ENCODE assay signal across 30 mouse cellular contexts in the genomic region with DNA sequence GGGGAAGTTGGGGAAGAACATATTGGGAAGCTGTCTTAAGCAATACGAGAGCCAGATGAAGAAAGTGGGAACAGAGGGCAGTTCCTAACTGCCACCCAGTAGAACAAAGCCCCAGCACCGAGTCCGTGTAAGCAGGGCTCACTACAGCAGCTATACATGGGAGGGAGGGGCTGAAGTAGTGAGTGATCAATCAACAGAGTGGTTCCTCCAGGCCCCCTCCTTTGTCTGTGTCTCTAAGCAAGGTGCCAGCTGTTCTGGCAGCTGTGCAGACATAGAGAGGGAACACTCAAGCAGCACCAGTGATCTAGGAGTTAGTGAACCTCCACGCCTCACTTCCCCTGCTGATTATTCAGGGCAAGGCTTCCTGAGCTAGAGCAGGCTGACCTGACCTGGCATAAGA. TPM values are rescaled to one million over a fixed set of nuclear protein-coding genes. Genes with fewer than 3 reads are reported as not detected.
DNase-seq lines count a peak whose midpoint lies in the region; ATAC-seq lines count a peak whose summit lies in the region.
"Had no signal": no experiment of that assay in that cellular context is flagged by ENCODE, and none has a peak within 500 bp of the region (broad histone marks: within the 10 kb centered on the region; RNA-seq: fewer than 3 reads in every experiment).

No protein-coding gene starts in this region.

- no peaks in the 10 kb centered on the region for H3K9me3 ChIP-seq in forebrain, embryonic 15.5 days
- H3K9me3 ChIP-seq in forebrain, embryonic 16.5 days (ENCODE audit: control insufficient read depth, low read length) = no peaks in the 10 kb centered on the region
- no peaks in the 10 kb centered on the region for H3K9me3 ChIP-seq in neural tube, embryonic 13.5 days
- H3K9me3 ChIP-seq: embryonic facial prominence, embryonic 10.5 days; embryonic facial prominence, embryonic 13.5 days; forebrain, embryonic 12.5 days; G1E; heart, embryonic 10.5 days; hindbrain, embryonic 12.5 days had no signal

- H3K4me3 ChIP-seq in forebrain, embryonic 15.5 days = no peak overlapping the region
- no peak overlapping the region for H3K4me3 ChIP-seq in forebrain, embryonic 16.5 days (replicated peaks; ENCODE audit: low read length)
- no peak overlapping the region for H3K4me3 ChIP-seq in neural tube, embryonic 13.5 days
- H3K4me3 ChIP-seq: embryonic facial prominence, embryonic 10.5 days; embryonic facial prominence, embryonic 13.5 days; erythroblast, embryonic 14.5 days; forebrain, embryonic 12.5 days; gastrocnemius, adult 2 months; heart, adult 2 months; heart, embryonic 10.5 days; hindbrain, embryonic 12.5 days had no signal

- no peak overlapping the region for H3K9ac ChIP-seq in forebrain, embryonic 15.5 days (replicated peaks)
- no peak overlapping the region for H3K9ac ChIP-seq in forebrain, embryonic 16.5 days (replicated peaks; ENCODE audit: low read depth, low read length)
- H3K9ac ChIP-seq in neural tube, embryonic 13.5 days = no peak overlapping the region
- H3K9ac ChIP-seq: embryonic facial prominence, embryonic 13.5 days; forebrain, embryonic 12.5 days; forebrain, postnatal 0 days; hindbrain, embryonic 12.5 days had no signal

- WGBS in forebrain, embryonic 15.5 days = 82% methylated on average over 4 of the region's 4 CpGs
- 75% methylated on average over 4 of the region's 4 CpGs for WGBS in forebrain, embryonic 16.5 days
- 61% methylated on average over 4 of the region's 4 CpGs for WGBS in neural tube, embryonic 13.5 days

- H3K4me1 ChIP-seq in forebrain, embryonic 15.5 days = no peaks in the 10 kb centered on the region
- H3K4me1 ChIP-seq in forebrain, embryonic 16.5 days (replicated peaks; ENCODE audit: control insufficient read depth, insufficient read depth, low read length) = no peaks in the 10 kb centered on the region
- no peaks in the 10 kb centered on the region for H3K4me1 ChIP-seq in neural tube, embryonic 13.5 days (replicated peaks)
- H3K4me1 ChIP-seq: embryonic facial prominence, embryonic 10.5 days; embryonic facial prominence, embryonic 13.5 days; forebrain, embryonic 12.5 days; heart, embryonic 10.5 days; hindbrain, embryonic 12.5 days had no signal

- no peaks in the 10 kb centered on the region; the same call in 1 of the 2 replicates for H3K36me3 ChIP-seq in forebrain, embryonic 15.5 days
- H3K36me3 ChIP-seq in forebrain, embryonic 16.5 days (ENCODE audit: control insufficient read depth, insufficient read depth) = no peaks in the 10 kb centered on the region
- H3K36me3 ChIP-seq in neural tube, embryonic 13.5 days = 0 out of 2 replicates have a peak, but pooled peaks cover 7% of the 10 kb centered on the region
- H3K36me3 ChIP-seq: embryonic facial prominence, embryonic 13.5 days; forebrain, embryonic 12.5 days; heart, embryonic 10.5 days had no signal

- ATAC-seq in forebrain, embryonic 15.5 days (replicated peaks) = 0 out of 2 replicates have a peak, but pooled peaks have one; percentile 26
- ATAC-seq in forebrain, embryonic 16.5 days = no peak
- ATAC-seq in neural tube, embryonic 13.5 days (ENCODE audit: low read depth) = peak; percentile 36; the same call in 1 of the 2 replicates
- no peak for ATAC-seq in megakaryocyte-erythroid progenitor cell, adult 5-6 weeks (replicated peaks; ENCODE audit: low FRiP score, low TSS enrichment, poor library complexity, severe bottlenecking)
- ATAC-seq: activated CD4-positive, CD25-positive, alpha-beta regulatory T cell, adult 4 months; forebrain, postnatal 0 days; hindbrain, embryonic 16.5 days; inflammation-experienced regulatory T-cells, adult 6 months; intestine, embryonic 16.5 days; Patski had no signal

- H3K27ac ChIP-seq in forebrain, embryonic 15.5 days (replicated peaks) = no peak overlapping the region
- H3K27ac ChIP-seq in forebrain, embryonic 16.5 days (ENCODE audit: low read length) = no peak overlapping the region
- 0 out of 2 replicates have a peak overlapping the region, but pooled peaks have one; percentile 54 for H3K27ac ChIP-seq in neural tube, embryonic 13.5 days (replicated peaks)
- H3K27ac ChIP-seq: embryonic facial prominence, embryonic 10.5 days; embryonic facial prominence, embryonic 13.5 days; forebrain, embryonic 12.5 days; gastrocnemius, adult 2 months; heart, adult 2 months; heart, embryonic 10.5 days; hindbrain, embryonic 12.5 days had no signal

- no peaks in the 10 kb centered on the region for H3K27me3 ChIP-seq in forebrain, embryonic 15.5 days
- no peaks in the 10 kb centered on the region for H3K27me3 ChIP-seq in forebrain, embryonic 16.5 days (replicated peaks; ENCODE audit: control insufficient read depth, insufficient read depth, low read length)
- no peaks in the 10 kb centered on the region for H3K27me3 ChIP-seq in neural tube, embryonic 13.5 days
- H3K27me3 ChIP-seq: CH12.LX; embryonic facial prominence, embryonic 13.5 days; forebrain, embryonic 12.5 days; hindbrain, embryonic 12.5 days had no signal

- no peak overlapping the region for H3K4me2 ChIP-seq in forebrain, embryonic 15.5 days (replicated peaks)
- no peak overlapping the region for H3K4me2 ChIP-seq in forebrain, embryonic 16.5 days (ENCODE audit: low read length)
- H3K4me2 ChIP-seq in neural tube, embryonic 13.5 days = no peak overlapping the region
- H3K4me2 ChIP-seq: embryonic facial prominence, embryonic 13.5 days; forebrain, embryonic 12.5 days; hindbrain, embryonic 12.5 days had no signal

- no peak for DNase-seq in neural tube, embryonic 10.5 days (ENCODE audit: extremely low spot score, low spot score)
- peak; percentile 18 for DNase-seq in ZHBTc4 (ENCODE audit: low read depth, low spot score)
- DNase-seq in natural killer cell, adult 2 months (ENCODE audit: low spot score in 2 of 2) = no peak
- DNase-seq: adrenal gland, postnatal 10 days; B cell, adult 2 months; cerebellum, adult 11 months; cerebellum, adult 2 months; cerebellum, adult 9-11 months; cerebellum, postnatal 25 days; forebrain, postnatal 0 days; gastrocnemius, adult 2 months; gastrocnemius, postnatal 14 days; heart, adult 2 months had no signal

RNA-seq across cellular contexts. Expression of a gene that starts 27.0 kb away (rescaled TPM):
- polyA plus RNA-seq in forebrain, embryonic 15.5 days (2015; fragmentation: Nextera tagmentation; extraction: Ambion mirVana) = 11.5 and 12.3 TPM in 2 replicates
- 13.9 and 15.3 TPM in 2 replicates for polyA plus RNA-seq in forebrain, embryonic 16.5 days (2015; fragmentation: Nextera tagmentation; extraction: Ambion mirVana)
- 13.6 and 15.5 TPM in 2 replicates for polyA plus RNA-seq in neural tube, embryonic 13.5 days (2015; fragmentation: Nextera tagmentation; extraction: Ambion mirVana)
- total RNA-seq in megakaryocyte-erythroid progenitor cell, adult 5-6 weeks (2014; fragmentation: Nextera tagmentation) = 21.2 and 28.6 TPM in 2 replicates
- 16.0 and 16.4 TPM in 2 replicates for total RNA-seq in megakaryocyte-erythroid progenitor cell, adult 5-6 weeks (2017)

RNA-seq across cellular contexts. Expression of a gene that starts 55.8 kb away (rescaled TPM):
- 24.4 and 24.7 TPM in 2 replicates for polyA plus RNA-seq in forebrain, embryonic 15.5 days (2015; fragmentation: Nextera tagmentation; extraction: Ambion mirVana)
- 25.2 and 30.8 TPM in 2 replicates for polyA plus RNA-seq in forebrain, embryonic 16.5 days (2015; fragmentation: Nextera tagmentation; extraction: Ambion mirVana)
- polyA plus RNA-seq in neural tube, embryonic 13.5 days (2015; fragmentation: Nextera tagmentation; extraction: Ambion mirVana) = 23.9 and 29.0 TPM in 2 replicates
- total RNA-seq in megakaryocyte-erythroid progenitor cell, adult 5-6 weeks (2014; fragmentation: Nextera tagmentation) = 33.9 and 37.3 TPM in 2 replicates
- 63.0 and 67.4 TPM in 2 replicates for total RNA-seq in megakaryocyte-erythroid progenitor cell, adult 5-6 weeks (2017)

RNA-seq across cellular contexts. Expression of a gene that starts 56.0 kb away (rescaled TPM):
- 108 and 120 TPM in 2 replicates for polyA plus RNA-seq in forebrain, embryonic 15.5 days (2015; fragmentation: Nextera tagmentation; extraction: Ambion mirVana)
- 109 and 112 TPM in 2 replicates for polyA plus RNA-seq in forebrain, embryonic 16.5 days (2015; fragmentation: Nextera tagmentation; extraction: Ambion mirVana)
- 129 and 135 TPM in 2 replicates for polyA plus RNA-seq in neural tube, embryonic 13.5 days (2015; fragmentation: Nextera tagmentation; extraction: Ambion mirVana)
- 65.0 and 68.2 TPM in 2 replicates for total RNA-seq in megakaryocyte-erythroid progenitor cell, adult 5-6 weeks (2014; fragmentation: Nextera tagmentation)
- 7.4 and 19.6 TPM in 2 replicates for total RNA-seq in megakaryocyte-erythroid progenitor cell, adult 5-6 weeks (2017)

Comparison
In these comparisons a context has a peak if more than half of its experiments do, and no peak if none do; other contexts are left out.
1. ATAC-seq: peak in forebrain, embryonic 15.5 days (single experiment) and neural tube, embryonic 13.5 days (single experiment); none in forebrain, embryonic 16.5 days (single experiment) and megakaryocyte-erythroid progenitor cell, adult 5-6 weeks (single experiment).